Mouse (Mus musculus) cortical plate, adult 2 months (tissue): ENCODE data around the gene Spcs2.

Experiments
- CTCF ChIP-seq: fragments of 200-500 bp; IDR thresholded peaks from 2 replicates; pipeline ENCODE4 v1.5.1; 2011; ENCODE audit warnings: mild to moderate bottlenecking, control low read depth, low read length; ENCODE audit not compliant: insufficient read depth; ENCODE audit errors: extremely low read depth
- POLR2A ChIP-seq: fragments of 200-500 bp; IDR thresholded peaks from 2 replicates; pipeline ENCODE4 v1.6.1; 2011; ENCODE audit warnings: mild to moderate bottlenecking, low read length, control low read depth; ENCODE audit not compliant: insufficient read depth; ENCODE audit errors: extremely low read depth

- TF ChIP-seq POLR2A (no peak), CTCF (no peak)
Observed at GRCm38 (mm10) chr7:99902208-99902607, 38.9 kb upstream of the Spcs2 start.
